In the genomic region with DNA sequence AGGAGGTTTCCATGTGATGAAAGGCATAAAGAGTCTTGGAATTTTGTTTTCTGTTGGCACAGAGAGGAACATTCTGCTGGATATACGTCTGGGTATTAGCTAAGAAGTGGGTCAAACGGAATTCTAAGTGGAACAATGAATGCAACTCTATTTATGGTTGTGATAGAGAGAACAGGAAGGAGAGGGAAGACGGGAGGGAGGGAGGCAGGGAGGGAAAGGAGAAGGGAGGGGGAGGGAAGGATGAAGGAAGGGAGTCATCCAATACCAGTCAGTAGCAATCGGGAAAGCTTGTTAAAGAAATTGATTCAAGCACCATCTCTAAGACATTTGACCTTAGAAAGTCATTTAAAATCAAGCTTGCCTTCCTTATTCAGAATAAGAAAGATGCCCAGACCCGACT, we compare ENCODE assay signal across 28 mouse cellular contexts.
DNase-seq lines count a peak whose midpoint lies in the region; ATAC-seq and TF ChIP-seq lines count a peak whose summit lies in the region.
"Had no signal": no experiment of that assay in that cellular context is flagged by ENCODE, and none has a peak within 500 bp of the region (broad histone marks: within the 10 kb centered on the region; RNA-seq: fewer than 3 reads in every experiment).

No protein-coding gene starts in this region.

- H3K27ac ChIP-seq in heart, embryonic 10.5 days: peak overlapping the region; percentile 11; the same call in 1 of the 2 replicates
- H3K27ac ChIP-seq in heart, embryonic 15.5 days: peak overlapping the region; percentile 61
- no peak overlapping the region for H3K27ac ChIP-seq in lung, postnatal 0 days (ENCODE audit: low read length)
- H3K27ac ChIP-seq in left cerebral cortex, adult 2 months: no peak overlapping the region
- H3K27ac ChIP-seq: embryonic facial prominence, embryonic 10.5 days; embryonic facial prominence, embryonic 15.5 days; forebrain, embryonic 13.5 days; hindbrain, embryonic 10.5 days; liver, embryonic 14.5 days; midbrain, embryonic 12.5 days; neural tube, embryonic 12.5 days had no signal

- TF ChIP-seq CTCF in lung, postnatal 0 days (IDR thresholded peaks at IDR 0.05): no peak
- no peak for TF ChIP-seq CTCF in left cerebral cortex, adult 2 months (IDR thresholded peaks at IDR 0.05)

- no peak for TF ChIP-seq EP300 in lung, postnatal 0 days (IDR thresholded peaks at IDR 0.05)

- peaks cover 30% of the 10 kb centered on the region for H3K4me1 ChIP-seq in heart, embryonic 10.5 days
- peaks cover 26% of the 10 kb centered on the region for H3K4me1 ChIP-seq in heart, embryonic 15.5 days (replicated peaks)
- H3K4me1 ChIP-seq in lung, postnatal 0 days (ENCODE audit: insufficient read depth, low read depth, low read length): no peaks in the 10 kb centered on the region
- H3K4me1 ChIP-seq: embryonic facial prominence, embryonic 15.5 days had no signal

- H3K36me3 ChIP-seq in heart, embryonic 10.5 days: no peaks in the 10 kb centered on the region
- no peaks in the 10 kb centered on the region for H3K36me3 ChIP-seq in heart, embryonic 15.5 days
- no peaks in the 10 kb centered on the region for H3K36me3 ChIP-seq in lung, postnatal 0 days (ENCODE audit: insufficient read depth, low read length)
- H3K36me3 ChIP-seq: embryonic facial prominence, embryonic 10.5 days; embryonic facial prominence, embryonic 15.5 days; hindbrain, embryonic 10.5 days; midbrain, embryonic 12.5 days; neural tube, embryonic 12.5 days had no signal

- peak overlapping the region; percentile 39 for H3K4me2 ChIP-seq in heart, embryonic 15.5 days
- H3K4me2 ChIP-seq in lung, postnatal 0 days (replicated peaks; ENCODE audit: low read depth, low read length): no peak overlapping the region
- H3K4me2 ChIP-seq: embryonic facial prominence, embryonic 15.5 days; forebrain, embryonic 13.5 days; midbrain, embryonic 12.5 days; neural tube, embryonic 12.5 days had no signal

- intact Hi-C loops in heart, postnatal 36 days (cut with DNase I): no loop called here
- intact Hi-C loops in left cerebral cortex, adult 2 months (cut with DNase I): no loop called here

- no peak overlapping the region for H3K9ac ChIP-seq in heart, embryonic 15.5 days
- H3K9ac ChIP-seq in lung, postnatal 0 days (replicated peaks; ENCODE audit: low read depth): no peak overlapping the region
- H3K9ac ChIP-seq: embryonic facial prominence, embryonic 15.5 days; forebrain, embryonic 13.5 days; liver, embryonic 14.5 days; midbrain, embryonic 12.5 days; neural tube, embryonic 12.5 days had no signal

- H3K4me3 ChIP-seq in heart, embryonic 10.5 days: peak overlapping the region; percentile 18; the same call in 1 of the 2 replicates
- H3K4me3 ChIP-seq in heart, embryonic 15.5 days: no peak overlapping the region
- H3K4me3 ChIP-seq in lung, postnatal 0 days (ENCODE audit: low read depth, low read length): no peak overlapping the region
- no peak overlapping the region for H3K4me3 ChIP-seq in left cerebral cortex, adult 2 months
- H3K4me3 ChIP-seq: embryonic facial prominence, embryonic 10.5 days; embryonic facial prominence, embryonic 15.5 days; forebrain, embryonic 13.5 days; hindbrain, embryonic 10.5 days; midbrain, embryonic 12.5 days; myocyte; neural tube, embryonic 12.5 days had no signal

- peak; percentile 22; the same call in 1 of the 2 replicates for ATAC-seq in heart, embryonic 15.5 days (replicated peaks; ENCODE audit: insufficient number of reproducible peaks, insufficient read depth, low FRiP score, low read depth)
- no peak; the same call in 1 of the 2 replicates for ATAC-seq in lung, postnatal 0 days
- ATAC-seq: forebrain, embryonic 13.5 days had no signal

- no peaks in the 10 kb centered on the region for H3K27me3 ChIP-seq in heart, embryonic 10.5 days (ENCODE audit: insufficient read depth, poor library complexity, severe bottlenecking)
- no peaks in the 10 kb centered on the region for H3K27me3 ChIP-seq in heart, embryonic 15.5 days
- H3K27me3 ChIP-seq in lung, postnatal 0 days (replicated peaks; ENCODE audit: insufficient read depth, low read length): no peaks in the 10 kb centered on the region
- H3K27me3 ChIP-seq: CH12.LX; embryonic facial prominence, embryonic 15.5 days; forebrain, embryonic 13.5 days; midbrain, embryonic 12.5 days; neural tube, embryonic 12.5 days had no signal

- peak; percentile 68 for DNase-seq in heart, embryonic 10.5 days (ENCODE audit: low spot score)
- DNase-seq in heart, postnatal 36 days: no peak
- DNase-seq in heart, postnatal 4 days: no peak
- DNase-seq in lung, postnatal 0 days (ENCODE audit: low spot score): peak; percentile 28
- no peak for DNase-seq in lung, postnatal 10 days
- DNase-seq in Muller cell, postnatal 12 days (ENCODE audit: inconsistent ontology term): peak; percentile 46
- DNase-seq in left cerebral cortex, adult 2 months (ENCODE audit: extremely low spot score in 1 of 2, low spot score in 2 of 2): no peak
- DNase-seq: adrenal gland, adult 8-10 months; cerebellum, adult 8-10 months; cerebellum, postnatal 25 days; gastrocnemius, postnatal 10 days; kidney, adult 11 months; kidney, postnatal 14 days; layer of hippocampus, adult 9-11 months; liver; lung, adult 2 months; thymus, adult 2 months; thymus, postnatal 36 days had no signal

- H3K9me3 ChIP-seq in heart, embryonic 10.5 days: no peaks in the 10 kb centered on the region
- no peaks in the 10 kb centered on the region for H3K9me3 ChIP-seq in heart, embryonic 15.5 days (replicated peaks)
- no peaks in the 10 kb centered on the region for H3K9me3 ChIP-seq in lung, postnatal 0 days (ENCODE audit: low read length)
- H3K9me3 ChIP-seq: embryonic facial prominence, embryonic 10.5 days; embryonic facial prominence, embryonic 15.5 days; hindbrain, embryonic 10.5 days; midbrain, embryonic 12.5 days; neural tube, embryonic 12.5 days had no signal

- WGBS in heart, embryonic 10.5 days: 33% methylated on average over 5 of the region's 5 CpGs
- WGBS in heart, embryonic 15.5 days: 28% methylated on average over 5 of the region's 5 CpGs
- 42% methylated on average over 5 of the region's 5 CpGs for WGBS in lung, postnatal 0 days

Comparison
In these comparisons a context has a peak if more than half of its experiments do, and no peak if none do; other contexts are left out.
1. DNase-seq: peak in heart, embryonic 10.5 days (single experiment), lung, postnatal 0 days (single experiment) and Muller cell, postnatal 12 days (single experiment); none in heart, postnatal 36 days (0 of 2), heart, postnatal 4 days (single experiment), lung, postnatal 10 days (single experiment) and left cerebral cortex, adult 2 months (0 of 2).
2. H3K27ac ChIP-seq: peak in heart, embryonic 10.5 days (single experiment) and heart, embryonic 15.5 days (single experiment); none in lung, postnatal 0 days (single experiment) and left cerebral cortex, adult 2 months (single experiment).